Mouse (Mus musculus): Measurements from ENCODE around the gene Myrip.

DNA sequence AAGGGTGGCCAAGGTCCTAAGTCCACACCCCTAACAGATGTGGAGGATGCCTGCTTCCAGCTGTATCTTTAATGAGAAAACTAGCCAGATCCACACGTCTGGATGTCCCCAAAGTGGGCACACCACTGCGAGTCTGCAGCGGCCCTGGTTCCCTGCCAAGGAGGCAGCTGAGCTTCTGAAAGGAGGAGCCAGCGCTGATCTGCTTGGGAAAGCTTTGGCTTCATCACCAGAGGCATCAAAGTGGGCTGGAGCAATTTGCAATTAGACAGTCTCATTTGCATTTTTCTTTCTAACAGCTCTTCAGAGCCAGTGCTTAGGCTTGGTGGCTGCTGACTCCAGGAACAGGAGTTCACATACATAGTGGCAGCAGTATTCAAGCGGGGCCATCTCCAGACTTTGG is 37.3 kb upstream of the Myrip start:
- no peak for TF ChIP-seq POLR2AphosphoS5 (IDR thresholded peaks at IDR 0.05; ENCODE audit: insufficient replicate concordance, low read depth, low read length)
- no peak for TF ChIP-seq CTCF (IDR thresholded peaks at IDR 0.05; ENCODE audit: low read depth, low read length)
